Comparison of ENCODE assay signal across 16 mouse cellular contexts in genomic region chr16:84705507-84705906, GRCm38 (mm10).
"Had no signal": no experiment of that assay in that cellular context is flagged by ENCODE, and none has a peak within 500 bp of the region (broad histone marks: within the 10 kb centered on the region; RNA-seq: fewer than 3 reads in every experiment).

No protein-coding gene starts in this region.

- H3K4me3 ChIP-seq: neural tube, embryonic 13.5 days; neural tube, embryonic 15.5 days; stomach, embryonic 15.5 days had no signal

- H3K9me3 ChIP-seq: neural tube, embryonic 13.5 days; neural tube, embryonic 15.5 days; stomach, embryonic 15.5 days had no signal

- DNase-seq: retina, postnatal 1 day; right cerebral cortex, adult 18-20 months; right cerebral cortex, postnatal 14 days; right cerebral cortex, postnatal 25 days; right cerebral cortex, postnatal 4 days; spleen, adult 18-20 months; thymus, adult 18-20 months; thymus, adult 2 months; thymus, postnatal 14 days; thymus, postnatal 25 days; thymus, postnatal 36 days; thymus, postnatal 4 days had no signal

- H3K9ac ChIP-seq: neural tube, embryonic 13.5 days; neural tube, embryonic 15.5 days; stomach, embryonic 15.5 days had no signal

- H3K4me2 ChIP-seq: neural tube, embryonic 13.5 days; neural tube, embryonic 15.5 days; stomach, embryonic 15.5 days had no signal

- H3K36me3 ChIP-seq: neural tube, embryonic 13.5 days; neural tube, embryonic 15.5 days; stomach, embryonic 15.5 days had no signal

- H3K27ac ChIP-seq: neural tube, embryonic 13.5 days; neural tube, embryonic 15.5 days; stomach, embryonic 15.5 days; stomach, postnatal 0 days had no signal
